Mouse (Mus musculus): ENCODE measurements around the gene Mtmr6.

DNA sequence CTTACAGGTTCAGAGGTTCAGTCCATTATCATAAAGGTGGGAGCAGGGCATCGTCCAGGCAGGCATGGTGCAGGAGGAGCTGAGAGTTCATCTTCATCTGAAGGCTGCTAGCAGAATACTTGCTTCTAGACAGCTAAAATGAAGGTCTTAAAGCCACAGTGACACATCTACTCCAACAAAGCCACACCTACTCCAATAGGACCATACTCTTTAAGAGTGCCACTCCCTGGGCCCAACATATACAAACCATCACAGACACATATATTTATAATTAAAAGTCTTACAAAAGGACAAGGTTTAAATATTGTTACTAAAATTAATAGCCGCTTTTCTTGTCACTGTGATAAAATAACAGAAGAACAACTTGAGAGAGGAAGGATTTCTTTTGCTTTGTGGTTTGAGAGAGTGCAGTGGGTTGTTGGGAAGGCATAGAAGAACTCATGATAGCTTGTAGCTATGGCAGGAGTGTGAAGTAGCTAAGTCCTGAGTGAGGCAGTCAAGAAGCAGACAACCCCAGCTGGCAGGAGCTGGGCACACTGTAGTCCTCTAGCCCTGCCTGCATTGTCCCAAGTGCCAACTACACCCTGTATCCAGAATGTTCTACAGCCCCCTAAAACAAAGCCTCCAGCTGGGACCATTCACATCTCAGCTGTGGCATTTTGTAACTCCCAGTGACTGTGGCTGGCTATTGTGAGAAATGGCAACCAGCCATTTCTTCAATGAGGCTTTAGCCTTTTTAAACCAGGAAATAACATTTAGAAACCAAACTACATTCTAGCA is 39.6 kb downstream of the Mtmr6 start:
- no peak for TF ChIP-seq CTCF (IDR thresholded peaks at IDR 0.05)
- no peak for TF ChIP-seq POLR2A (IDR thresholded peaks at IDR 0.05; ENCODE audit: insufficient read depth, low read depth, low read length)
